Mouse (Mus musculus): Measurements from ENCODE around the gene Cdca7.

Cdca7 gene

DNA sequence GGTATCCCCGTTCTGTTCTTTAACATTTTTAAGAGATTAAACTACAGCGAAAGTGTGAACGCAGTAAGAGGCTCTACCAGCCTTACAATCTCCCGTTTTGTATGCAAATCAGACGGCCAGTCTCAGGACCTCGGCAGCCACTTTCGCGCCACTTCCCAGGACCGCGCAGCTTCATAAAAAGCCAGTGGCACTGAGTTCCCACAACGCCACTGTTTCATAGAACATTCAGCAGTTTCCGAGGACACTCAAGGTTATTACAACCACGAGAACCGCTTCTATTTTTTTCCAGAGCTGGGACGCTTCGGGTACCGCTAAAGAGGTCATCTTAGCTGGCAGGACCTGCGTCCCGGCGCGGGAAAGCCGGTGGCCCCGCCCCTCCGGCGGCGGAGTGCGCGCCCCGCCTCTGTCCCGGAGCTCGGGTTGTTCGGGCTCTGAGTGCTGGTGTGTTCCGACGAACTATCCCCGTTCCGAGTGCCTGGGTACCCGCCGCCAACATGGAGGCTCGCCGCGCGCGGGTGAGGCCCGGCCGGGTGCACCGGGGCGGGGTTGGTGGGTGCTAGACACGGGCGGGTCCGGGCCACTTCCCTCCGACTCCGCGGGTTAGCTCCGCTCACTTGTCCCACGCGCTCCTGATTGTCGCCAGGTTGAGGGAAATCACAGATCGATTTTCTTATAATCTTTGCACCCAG, at the start of gene Cdca7:
Gene Cdca7 (plus strand): TSS at position 363 of the 689 bp plus-strand sequence.
- peak; percentile 88 for DNase-seq (ENCODE audit: low read depth, low spot score)

- no peak for DNase-seq (ENCODE audit: low read depth, low spot score)
These were observed 49.2 kb upstream of the Cdca7 start for GRCm38 (mm10) chr2:72426776-72427175.

DNA sequence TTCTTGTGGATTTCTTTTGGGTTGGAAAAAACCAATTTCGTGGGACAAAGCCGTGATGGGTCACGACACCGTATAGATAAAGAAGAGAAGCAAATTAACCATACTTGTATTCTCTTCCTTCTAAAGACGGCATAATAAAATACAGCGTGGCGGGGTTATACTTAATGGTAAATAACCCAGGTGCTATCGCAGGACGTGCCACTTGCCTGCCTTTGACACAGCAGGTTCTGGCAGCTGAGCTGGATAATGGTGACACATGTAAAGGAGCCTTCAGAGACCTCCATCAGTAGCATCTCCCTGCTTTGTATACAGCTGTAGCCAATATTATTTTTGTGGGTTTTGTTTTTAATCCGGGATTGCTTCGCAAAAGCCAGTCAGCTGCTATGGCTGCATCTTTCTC, 48.7 kb upstream of the Cdca7 start:
- no peak for DNase-seq (ENCODE audit: low read depth, low spot score)

DNA sequence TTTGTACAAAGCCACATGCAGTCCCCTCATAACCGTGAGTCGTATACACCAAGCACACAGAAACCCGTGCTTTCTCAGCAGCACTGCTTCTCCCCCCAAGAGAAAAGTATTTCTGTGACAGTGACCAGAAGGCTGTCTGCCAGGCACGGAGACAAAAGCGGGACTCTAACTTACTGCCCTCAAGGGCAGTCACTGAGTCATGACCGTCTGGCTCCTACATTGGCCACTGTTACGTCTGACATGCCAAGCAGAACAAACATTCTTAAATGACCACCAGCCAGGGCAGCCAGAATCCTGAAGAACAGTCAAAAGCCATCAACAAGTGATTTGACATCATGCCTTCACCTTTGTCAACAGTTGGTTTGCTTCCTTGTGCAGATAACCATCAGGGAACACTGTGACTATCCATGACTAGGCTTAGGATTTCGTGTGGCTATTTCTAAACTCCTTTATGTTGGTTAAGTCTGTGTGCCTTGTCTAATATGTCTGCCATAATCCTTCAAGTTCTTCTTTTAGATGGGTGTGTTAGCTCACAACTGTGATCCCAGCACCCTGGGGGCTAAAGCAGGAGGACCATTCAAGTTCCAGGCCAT, 36.9 kb upstream of the Cdca7 start:
- no peak for DNase-seq (ENCODE audit: low read depth, low spot score)

DNA sequence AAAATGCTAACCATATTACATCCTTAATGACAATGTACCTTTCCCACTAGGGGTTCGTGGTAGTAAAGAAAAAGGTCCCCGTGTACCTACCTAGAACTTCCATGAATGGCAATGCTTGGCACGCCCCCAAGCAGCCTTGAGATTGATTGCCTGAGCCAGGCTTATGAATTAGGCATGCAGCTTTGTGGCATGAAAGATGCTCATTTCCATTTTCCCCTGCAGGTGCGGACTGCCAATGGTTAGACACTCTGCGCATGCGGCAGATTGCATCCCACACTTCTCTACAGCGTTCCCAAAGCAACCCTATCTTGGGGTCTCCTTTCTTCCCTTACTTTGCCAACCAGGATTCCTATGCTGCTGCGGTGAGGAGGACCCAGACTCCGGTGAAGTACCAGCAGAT, 34.9 kb upstream of the Cdca7 start:
- peak; percentile 26 for DNase-seq (ENCODE audit: low read depth, low spot score)

DNA sequence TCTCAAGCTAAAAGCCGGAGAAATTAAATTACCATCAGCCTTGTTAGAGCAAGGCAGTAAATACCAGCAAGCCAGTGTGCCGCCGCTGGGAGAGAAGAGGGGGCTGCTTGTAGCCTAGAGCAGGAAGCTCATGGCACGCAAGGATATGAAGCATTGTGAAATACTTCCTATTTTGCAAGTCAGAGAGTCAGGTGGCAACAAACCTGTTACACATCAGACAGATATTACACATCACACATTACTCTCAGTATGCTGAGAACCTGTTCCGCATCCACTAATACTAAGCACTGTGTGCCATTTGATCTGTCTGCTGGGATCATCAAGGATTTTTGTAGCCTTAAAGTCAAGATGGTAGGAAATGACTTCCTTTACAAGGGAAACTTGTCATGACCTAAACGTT, 33.1 kb upstream of the Cdca7 start:
- DNase-seq (ENCODE audit: low read depth, low spot score), result no peak

- no peak for DNase-seq (ENCODE audit: low read depth, low spot score)
These were observed 32.0 kb upstream of the Cdca7 start for GRCm38 (mm10) chr2:72443960-72444359.

DNA sequence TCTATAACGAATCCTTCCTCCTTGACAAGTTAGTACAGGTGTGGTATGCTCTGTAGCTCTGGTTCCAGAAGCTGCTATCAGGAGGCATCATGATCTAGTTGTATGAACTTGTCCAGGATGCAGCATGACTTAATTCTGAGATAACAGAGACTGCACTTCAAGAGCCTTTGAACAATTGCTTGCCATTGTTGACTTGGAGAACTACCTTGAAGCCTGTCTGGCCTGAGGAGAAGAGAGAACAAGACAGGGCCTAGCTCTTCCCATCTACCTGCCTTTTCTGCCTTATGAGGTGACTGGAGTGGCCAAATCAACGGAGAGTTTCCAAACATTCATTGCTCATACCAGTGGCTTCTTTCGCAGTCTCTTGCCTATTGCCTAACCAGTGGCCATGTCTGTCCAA, 29.9 kb upstream of the Cdca7 start:
- no peak for DNase-seq (ENCODE audit: low read depth, low spot score)

- DNase-seq (ENCODE audit: low read depth, low spot score), result peak; percentile 80
These were observed 29.3 kb upstream of the Cdca7 start for GRCm38 (mm10) chr2:72446615-72447014.

GRCm38 (mm10) chr2:72453563-72453962, 22.4 kb upstream of the Cdca7 start:
- DNase-seq (ENCODE audit: low read depth, low spot score), result no peak

DNA sequence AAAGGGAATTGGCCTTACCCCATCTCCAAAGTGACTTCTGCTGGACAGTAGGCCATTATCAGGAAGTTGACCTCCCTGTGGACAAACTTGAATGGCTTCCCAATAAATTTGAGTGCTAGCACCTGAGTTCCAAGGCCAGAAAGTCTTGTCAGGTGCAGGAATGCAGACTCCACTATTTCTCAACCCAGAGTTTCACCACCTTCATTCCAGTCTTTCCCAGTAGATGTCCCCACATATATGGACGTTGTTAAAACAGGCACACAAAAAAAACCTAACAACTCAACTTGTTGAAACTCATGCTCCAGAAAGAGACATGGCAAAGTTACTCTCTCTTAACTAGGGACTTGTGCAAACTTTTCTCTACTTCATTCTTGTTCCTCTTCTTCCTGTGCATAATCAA, 19.8 kb upstream of the Cdca7 start:
- no peak for DNase-seq (ENCODE audit: low read depth, low spot score)

- DNase-seq (ENCODE audit: low read depth, low spot score), result no peak
These were observed 11.5 kb upstream of the Cdca7 start for GRCm38 (mm10) chr2:72464376-72465014.

DNA sequence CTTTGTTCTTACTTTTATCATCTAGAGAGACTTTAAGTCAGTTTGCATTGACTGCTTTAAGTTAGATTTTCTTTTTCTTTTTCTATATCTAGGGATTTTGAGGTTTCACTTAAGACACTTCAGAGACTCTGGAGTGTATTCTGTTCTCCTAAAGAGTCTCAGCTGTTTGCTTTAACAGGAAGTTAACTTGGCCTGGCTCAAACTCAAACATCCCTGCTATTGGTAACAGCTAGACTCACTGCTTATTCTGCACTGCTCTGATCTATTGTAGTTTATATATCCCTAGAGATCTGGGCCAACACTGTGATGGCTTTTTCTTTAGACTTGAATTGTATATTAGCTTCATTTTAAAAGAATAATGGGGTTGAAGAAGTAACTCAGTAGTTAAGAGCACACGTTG, 8.4 kb upstream of the Cdca7 start:
- DNase-seq (ENCODE audit: low read depth, low spot score), result no peak

DNA sequence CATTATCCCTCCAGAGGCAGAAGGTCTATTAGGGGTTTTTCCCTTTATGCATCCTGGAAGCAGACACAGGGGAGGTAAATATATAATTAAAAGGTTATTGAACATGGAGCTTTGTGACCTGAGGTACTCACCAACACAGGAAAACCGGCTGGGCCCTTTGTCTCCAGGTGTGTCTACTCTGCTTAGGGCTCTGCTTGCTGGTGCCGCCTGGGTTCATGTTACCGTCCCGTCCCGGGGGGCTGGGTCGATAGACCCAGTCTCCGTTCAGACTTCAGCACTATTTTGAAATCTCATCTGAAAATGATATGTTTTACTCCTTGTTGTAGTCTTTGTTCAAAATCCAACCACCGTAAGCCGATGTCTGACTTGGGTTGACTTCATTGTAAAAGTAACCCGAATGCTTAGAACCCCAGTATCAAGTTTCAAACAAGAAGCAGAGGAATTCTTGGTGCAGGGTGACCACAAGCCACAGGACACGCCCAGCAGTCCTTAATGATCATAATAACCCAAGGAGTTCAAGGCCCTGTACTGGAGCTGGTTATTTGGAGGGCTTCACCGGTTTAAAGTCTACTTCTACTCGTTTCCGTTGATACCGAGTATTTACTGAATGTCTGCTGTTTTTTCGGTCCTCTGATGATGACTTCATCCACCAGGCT, 4.4 kb upstream of the Cdca7 start:
- DNase-seq (ENCODE audit: low read depth, low spot score), result no peak

DNA sequence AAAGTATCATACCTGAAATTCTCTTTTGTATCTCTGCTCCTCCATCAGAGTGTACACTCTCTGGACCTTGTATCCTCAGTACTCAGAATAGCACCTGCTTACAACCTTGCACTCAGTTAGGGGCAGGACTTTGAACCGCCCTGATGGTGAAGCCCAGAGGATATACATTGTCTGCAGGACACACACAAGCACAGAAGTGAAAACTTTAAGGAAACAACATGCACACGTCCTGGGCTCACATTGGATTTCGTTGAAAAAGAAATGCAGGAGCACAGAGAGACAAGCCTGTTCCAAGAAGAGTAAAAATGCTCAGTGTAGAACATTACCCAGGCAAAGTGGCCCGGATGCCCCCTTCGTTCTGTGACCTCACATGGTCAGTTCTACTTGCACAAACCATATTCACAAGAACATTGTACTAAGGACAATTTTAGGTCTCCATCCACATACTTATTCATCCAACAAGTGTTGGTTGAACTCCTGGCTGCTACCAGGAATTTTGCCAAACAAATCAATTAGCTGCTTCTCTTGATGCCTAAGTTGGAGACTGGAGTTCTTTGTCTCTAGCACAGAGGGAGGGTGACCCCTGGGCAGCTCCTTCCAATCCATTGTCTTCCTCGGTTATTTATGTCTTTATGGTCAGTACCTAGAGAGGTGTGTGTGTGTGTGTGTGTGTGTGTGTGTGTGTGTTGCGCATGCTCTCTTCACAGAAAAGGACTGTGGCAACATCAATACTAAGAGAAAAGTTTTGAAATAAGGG, 1.2 kb upstream of the Cdca7 start:
- DNase-seq (ENCODE audit: low read depth, low spot score), result peak; percentile 71

- no peak for DNase-seq (ENCODE audit: low read depth, low spot score)
These were observed 549 bp upstream of the Cdca7 start for GRCm38 (mm10) chr2:72475423-72475796.

DNA sequence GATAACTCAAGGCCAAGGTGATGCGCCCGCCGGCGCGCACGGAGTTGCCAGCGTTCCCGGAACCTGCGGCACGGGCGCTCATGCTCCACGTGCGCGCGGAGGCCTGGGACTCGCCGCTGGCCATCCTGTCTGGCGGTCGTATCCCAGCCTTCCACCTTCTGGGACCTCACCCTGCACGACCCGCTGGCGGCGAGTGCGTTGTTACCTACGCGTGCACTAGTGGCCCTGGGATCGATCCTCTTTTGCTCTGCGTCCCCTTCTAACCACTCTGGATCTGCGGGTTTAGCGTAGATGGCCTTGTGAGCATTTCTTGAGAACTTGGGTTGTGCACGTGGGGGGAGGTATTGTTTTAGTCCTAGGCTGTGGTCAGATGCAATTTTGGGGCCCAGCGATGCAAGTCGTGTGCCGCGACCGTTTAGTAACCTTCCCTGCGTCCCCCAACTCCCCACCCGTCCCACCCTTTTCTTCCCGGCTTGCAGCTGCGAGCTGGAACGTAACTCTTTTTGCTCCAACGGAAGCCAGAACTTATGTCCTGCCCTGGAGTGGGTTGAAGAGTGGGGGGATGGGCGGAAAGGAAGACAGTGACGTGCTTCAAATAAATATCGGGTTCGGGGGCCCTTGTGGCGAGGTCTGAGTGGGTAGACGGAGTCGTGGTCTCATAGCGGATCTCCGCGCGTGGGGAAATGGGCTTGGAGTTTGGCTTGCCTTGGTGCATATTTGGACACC, 690 bp downstream of the Cdca7 start:
- DNase-seq (ENCODE audit: low read depth, low spot score), result peak; percentile 80

- DNase-seq (ENCODE audit: low read depth, low spot score), result no peak
These were observed 1.3 kb downstream of the Cdca7 start for GRCm38 (mm10) chr2:72477221-72477620.

DNA sequence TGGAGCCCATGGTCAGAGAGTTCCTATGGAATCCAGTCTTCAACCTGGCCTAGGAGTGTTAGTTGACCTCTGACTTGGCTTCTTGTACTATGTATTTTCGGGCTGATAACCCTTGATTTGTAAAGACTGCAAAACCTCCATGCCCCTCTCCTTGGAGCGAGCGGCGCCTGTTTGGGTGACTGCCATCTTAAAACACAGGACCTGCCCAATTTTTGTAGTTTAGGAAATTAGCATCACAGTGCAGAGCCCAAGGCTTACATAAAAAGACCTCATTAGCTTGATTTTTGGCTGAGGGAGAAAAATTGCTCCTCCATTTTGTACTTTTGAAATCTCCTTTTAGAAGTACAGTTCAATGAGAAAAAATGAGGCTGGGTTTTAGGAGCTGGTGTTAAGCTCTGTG, 2.2 kb downstream of the Cdca7 start:
- no peak for DNase-seq (ENCODE audit: low read depth, low spot score)

GRCm38 (mm10) chr2:72478921-72479320, 3.0 kb downstream of the Cdca7 start:
- no peak for DNase-seq (ENCODE audit: low read depth, low spot score)

DNA sequence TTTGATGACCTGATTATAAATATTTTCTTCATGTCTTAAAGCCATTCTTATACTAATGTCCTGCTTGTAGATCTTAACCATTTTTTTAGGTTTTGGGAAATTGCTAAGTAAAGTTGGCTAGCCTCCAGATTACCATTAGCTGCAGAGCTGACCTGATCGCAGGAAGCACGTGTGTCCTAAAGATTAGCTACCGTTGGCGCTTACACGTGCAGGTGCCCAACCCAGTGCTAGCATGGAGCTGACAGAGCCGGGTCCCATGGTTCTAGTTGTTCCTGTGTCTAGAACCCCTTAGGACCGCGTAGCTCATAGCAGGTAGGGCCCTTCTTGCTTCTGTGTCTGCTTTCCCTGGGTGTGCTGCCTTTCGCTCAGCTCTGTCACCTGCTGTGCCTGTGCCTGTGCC, 3.9 kb downstream of the Cdca7 start:
- DNase-seq (ENCODE audit: low read depth, low spot score), result no peak

Measured in R1 (cell line).